Mouse (Mus musculus) layer of hippocampus, postnatal 14 days (tissue): ENCODE measurements around the gene Med26. TPM values are rescaled to one million over a fixed set of nuclear protein-coding genes. Genes with fewer than 3 reads are reported as not detected.

Experiments
- DNase-seq, 2 experiments: peaks; one replicate each; pipeline ENCODE4 v3.0.0; 2021 to 2022; ENCODE audit warnings: low spot score in 2 of 2, mixed read lengths in 1 of 2
- microRNA-seq, 2 experiments: library from miRNA; unstranded; fragments of <30 nt; microRNA quantifications; one replicate each; pipeline ENCODE4 v1.2.0; 2021
- total RNA-seq, 2 experiments: library from RNA; stranded (reverse); gene quantifications; 2 replicates each; pipeline ENCODE4 v1.2.3; 2021

Med26 gene
- total RNA-seq, 2 experiments from 2014 or later = 9.5 TPM

- no peak for DNase-seq
Observed at GRCm38 (mm10) chr8:72491680-72492621, 56.1 kb downstream of the Med26 start, which contains the start of gene Slc35e1. Gene Slc35e1 (minus strand): TSS chr8:72492614.

GRCm38 (mm10) chr8:72491017-72491416 is 57.1 kb downstream of the Med26 start:
- no peak for DNase-seq

GRCm38 (mm10) chr8:72487014-72487413 is 61.1 kb downstream of the Med26 start:
- DNase-seq = no peak

GRCm38 (mm10) chr8:72485456-72486199 is 62.4 kb downstream of the Med26 start:
- no peak for DNase-seq

- DNase-seq = peak; percentile 96 to 98
Observed at GRCm38 (mm10) chr8:72474826-72475546, 73.1 kb downstream of the Med26 start, which contains the start of gene Cherp. Gene Cherp (minus strand): TSS chr8:72475226.

- no peak for DNase-seq
Observed at GRCm38 (mm10) chr8:72470684-72471083, 77.4 kb downstream of the Med26 start.

- no peak for DNase-seq
Observed at GRCm38 (mm10) chr8:72469984-72470383, 78.1 kb downstream of the Med26 start.

GRCm38 (mm10) chr8:72469243-72469642 is 78.8 kb downstream of the Med26 start:
- no peak for DNase-seq

- DNase-seq = no peak
Observed at GRCm38 (mm10) chr8:72464211-72464610, 83.9 kb downstream of the Med26 start.

GRCm38 (mm10) chr8:72459881-72460533 is 88.1 kb downstream of the Med26 start:
- no peak for DNase-seq

- DNase-seq = no peak
Observed at GRCm38 (mm10) chr8:72458457-72458856, 89.6 kb downstream of the Med26 start.

- no peak for DNase-seq
Observed at GRCm38 (mm10) chr8:72457806-72458205, 90.3 kb downstream of the Med26 start.

- DNase-seq = no peak
Observed at GRCm38 (mm10) chr8:72455317-72455716, 92.8 kb downstream of the Med26 start.

GRCm38 (mm10) chr8:72453904-72454303 is 94.2 kb downstream of the Med26 start:
- no peak for DNase-seq

- no peak for DNase-seq
Observed at GRCm38 (mm10) chr8:72451516-72451915, 96.6 kb downstream of the Med26 start.

GRCm38 (mm10) chr8:72445071-72445470 is 103.0 kb downstream of the Med26 start:
- DNase-seq = no peak

Small RNA genes lying within 50 kb of the gene (microRNA-seq; reads per million reads assigned to microRNA genes)
- 0 reads per million in 2 experiments for gene Gm28019
- gene Mir7068 = 5.4 to 6.1 reads per million in 2 experiments

Other genes starting within 250 kb of the Med26 start
- 10 to 100 TPM in 1 of 2 experiments, 1 to 10 TPM in 1; 9.7 to 10.6 TPM for gene Gm10282, start 243.0 kb downstream of the Med26 start, total RNA-seq
- gene Klf2, start 229.2 kb downstream of the Med26 start, total RNA-seq = 10 to 100 TPM; 20.2 to 22.0 TPM
- 10 to 100 TPM; 69.7 to 72.4 TPM for gene Eps15l1, start 126.8 kb downstream of the Med26 start, total RNA-seq
- 1 to 10 TPM in 1 of 2 experiments, under 1 TPM in 1; 0.78 to 1.5 TPM for gene Calr3, start 104.4 kb downstream of the Med26 start, total RNA-seq
- gene 1700030K09Rik, start 104.4 kb downstream of the Med26 start, total RNA-seq = 10 to 100 TPM; 10.7 to 13.2 TPM
- 10 to 100 TPM; 72.4 to 75.2 TPM for gene Cherp, start 73.0 kb downstream of the Med26 start, total RNA-seq
- 10 to 100 TPM; 44.5 to 46.4 TPM for gene Slc35e1, start 55.7 kb downstream of the Med26 start, total RNA-seq
- gene Smim7, start 22.8 kb upstream of the Med26 start, total RNA-seq = 100 to 1,000 TPM; 112 to 118 TPM
- gene Tmem38a, start 23.8 kb upstream of the Med26 start, total RNA-seq = 100 to 1,000 TPM; 117 to 128 TPM
- 10 to 100 TPM; 41.8 to 46.6 TPM for gene Nwd1, start 98.4 kb upstream of the Med26 start, total RNA-seq
- 100 to 1,000 TPM; 158 to 162 TPM for gene Sin3b, start 175.0 kb upstream of the Med26 start, total RNA-seq
- under 1 TPM in 1 of 2 experiments, not detected in 1; 0.18 TPM for gene F2rl3, start 213.6 kb upstream of the Med26 start, total RNA-seq